Mouse (Mus musculus) liver, adult 2 months (tissue): ENCODE data around the gene Atp5c1.

Source experiments
- CTCF ChIP-seq: fragments of 200-500 bp; IDR thresholded peaks from 2 replicates; pipeline ENCODE4 v1.5.1; 2011; ENCODE audit warnings: low read depth, low read length, control low read depth
- POLR2A ChIP-seq: fragments of 200-500 bp; IDR thresholded peaks from 2 replicates; pipeline ENCODE4 v1.6.1; 2011; ENCODE audit warnings: low read length, control low read depth; ENCODE audit not compliant: insufficient read depth; ENCODE audit errors: extremely low read depth

DNA sequence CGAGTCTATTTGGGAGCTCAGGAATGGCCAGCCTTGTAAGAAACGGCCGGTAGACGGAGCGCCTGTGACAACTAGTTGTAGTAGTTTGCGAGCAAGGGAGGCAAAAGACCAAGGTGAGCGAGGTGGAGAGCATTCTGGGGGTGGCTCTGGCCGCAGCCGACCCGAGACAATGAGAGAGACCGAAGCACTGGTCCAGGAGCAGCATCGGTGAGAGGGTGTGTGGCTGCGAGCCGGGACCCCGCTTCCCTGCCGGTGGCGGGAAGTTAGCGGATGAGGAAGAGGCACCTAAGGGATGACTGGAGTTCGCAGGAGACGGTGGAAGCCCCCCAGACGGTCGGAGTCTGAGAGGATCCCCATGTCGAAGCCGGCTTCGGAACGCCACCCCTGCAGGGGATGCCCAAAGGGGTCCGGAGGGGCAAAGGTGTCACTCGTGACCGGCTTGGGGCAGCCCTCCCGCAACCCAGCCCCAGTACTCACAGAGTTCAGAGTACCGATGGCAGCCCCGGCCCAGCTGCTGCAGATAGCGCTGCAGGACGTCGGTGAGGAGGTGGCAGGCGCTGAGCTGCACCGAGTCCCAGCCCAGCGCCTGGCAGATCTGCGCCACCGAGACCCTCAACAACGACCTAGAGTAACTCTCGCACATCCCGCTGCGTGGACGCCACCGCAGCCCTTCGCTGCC is 32.4 kb downstream of the Atp5c1 start:
- TF ChIP-seq CTCF (peak; percentile 40; the same call in 1 of the 2 replicates), POLR2A (no peak)
